In genomic region chr6:142951564-142952308, GRCm38 (mm10) we compare ENCODE assay signal across 23 mouse cellular contexts. TPM values are rescaled to one million over a fixed set of nuclear protein-coding genes. Genes with fewer than 3 reads are reported as not detected.
DNase-seq lines count a peak whose midpoint lies in the region.
"Had no signal": no experiment of that assay in that cellular context is flagged by ENCODE, and none has a peak within 500 bp of the region (broad histone marks: within the 10 kb centered on the region; RNA-seq: fewer than 3 reads in every experiment).

No protein-coding gene starts in this region.

- no peaks in the 10 kb centered on the region for H3K36me3 ChIP-seq in limb, embryonic 10.5 days
- H3K36me3 ChIP-seq: embryonic facial prominence, embryonic 12.5 days; heart, embryonic 15.5 days; hindbrain, embryonic 12.5 days; midbrain, embryonic 12.5 days had no signal

- 89% methylated on average over 7 of the region's 7 CpGs for WGBS in limb, embryonic 10.5 days

- peak; percentile 29 to 63 for DNase-seq in layer of hippocampus, adult 18-20 months (ENCODE audit: low spot score in 2 of 2)
- no peak for DNase-seq in layer of hippocampus, adult 9-10 months (ENCODE audit: low spot score)
- DNase-seq in CD4-positive helper T cell, adult 2 months (ENCODE audit: low read depth, low spot score) = peak; percentile 38
- DNase-seq in brain, adult 2 months (ENCODE audit: low read depth, low spot score) = peak; percentile 56
- no peak for DNase-seq in limb, embryonic 10.5 days (ENCODE audit: low spot score)
- DNase-seq in left cerebral cortex, adult 18-20 months (ENCODE audit: low spot score in 2 of 2) = no peak
- no peak for DNase-seq in left cerebral cortex, postnatal 14 days (ENCODE audit: low spot score in 2 of 2)
- DNase-seq: adrenal gland, adult 2 months; B cell, adult 2 months; cerebellum, adult 9-10 months; gastrocnemius, postnatal 14 days; kidney, adult 8-10 months; lung, adult 2 months; lung, postnatal 36 days; right cerebral cortex, postnatal 4 days had no signal

- peaks cover 3% of the 10 kb centered on the region for H3K4me1 ChIP-seq in limb, embryonic 10.5 days
- H3K4me1 ChIP-seq: heart, embryonic 15.5 days; midbrain, embryonic 12.5 days had no signal

- no peak overlapping the region for H3K4me3 ChIP-seq in limb, embryonic 10.5 days
- H3K4me3 ChIP-seq: embryonic facial prominence, embryonic 12.5 days; erythroblast, embryonic 14.5 days; forebrain, embryonic 13.5 days; heart, embryonic 15.5 days; hindbrain, embryonic 12.5 days; left cerebral cortex, adult 2 months; midbrain, embryonic 12.5 days; neural tube, embryonic 15.5 days had no signal

- peak overlapping the region; percentile 25; the same call in 1 of the 2 replicates for H3K27ac ChIP-seq in limb, embryonic 10.5 days
- H3K27ac ChIP-seq: embryonic facial prominence, embryonic 12.5 days; forebrain, embryonic 13.5 days; heart, embryonic 15.5 days; hindbrain, embryonic 12.5 days; left cerebral cortex, adult 2 months; midbrain, embryonic 12.5 days; neural tube, embryonic 15.5 days had no signal

- intact Hi-C loops in left cerebral cortex, postnatal 14 days (cut with DNase I) = no loop called here

- H3K9me3 ChIP-seq in limb, embryonic 10.5 days (replicated peaks) = no peaks in the 10 kb centered on the region
- H3K9me3 ChIP-seq: embryonic facial prominence, embryonic 12.5 days; forebrain, embryonic 13.5 days; heart, embryonic 15.5 days; hindbrain, embryonic 12.5 days; midbrain, embryonic 12.5 days; neural tube, embryonic 15.5 days had no signal

- H3K27me3 ChIP-seq in limb, embryonic 10.5 days (ENCODE audit: low read depth, poor library complexity, severe bottlenecking) = no peaks in the 10 kb centered on the region
- H3K27me3 ChIP-seq: embryonic facial prominence, embryonic 12.5 days; forebrain, embryonic 13.5 days; heart, embryonic 15.5 days; hindbrain, embryonic 12.5 days; midbrain, embryonic 12.5 days; neural tube, embryonic 15.5 days had no signal

RNA-seq across cellular contexts. Expression of gene St8sia1, which starts 12.5 kb away (rescaled TPM):
- 10 to 100 TPM; 34.1 TPM for total RNA-seq in layer of hippocampus, adult 18-20 months (2021)
- polyA plus RNA-seq in limb, embryonic 10.5 days (2016; fragmentation: Nextera tagmentation; extraction: Ambion mirVana) = 0.73 and 0.91 TPM in 2 replicates
- 10 to 100 TPM; 28.2 to 32.8 TPM for total RNA-seq in left cerebral cortex, adult 18-20 months (2021)
- 10 to 100 TPM; 22.1 to 24.0 TPM for total RNA-seq in left cerebral cortex, postnatal 14 days (2021)
- polyA plus RNA-seq: erythroblast, embryonic 14.5 days had no signal

Comparison
In these comparisons a context has a peak if more than half of its experiments do, and no peak if none do; other contexts are left out.
1. DNase-seq: peak in layer of hippocampus, adult 18-20 months (2 of 2), CD4-positive helper T cell, adult 2 months (single experiment) and brain, adult 2 months (single experiment); none in layer of hippocampus, adult 9-10 months (single experiment), limb, embryonic 10.5 days (single experiment), left cerebral cortex, adult 18-20 months (0 of 2) and left cerebral cortex, postnatal 14 days (0 of 2).